Mouse (Mus musculus) thymus, postnatal 10 days (tissue): ENCODE data around the gene Dbnl.
A peak's percentile ranks its signal among the peaks of the same experiment; 100 is the strongest.

Source experiments
- DNase-seq, 2 experiments: peaks; one replicate each; pipeline ENCODE4 v3.0.0; 2021; ENCODE audit warnings: low spot score in 2 of 2

Dbnl gene

DNA sequence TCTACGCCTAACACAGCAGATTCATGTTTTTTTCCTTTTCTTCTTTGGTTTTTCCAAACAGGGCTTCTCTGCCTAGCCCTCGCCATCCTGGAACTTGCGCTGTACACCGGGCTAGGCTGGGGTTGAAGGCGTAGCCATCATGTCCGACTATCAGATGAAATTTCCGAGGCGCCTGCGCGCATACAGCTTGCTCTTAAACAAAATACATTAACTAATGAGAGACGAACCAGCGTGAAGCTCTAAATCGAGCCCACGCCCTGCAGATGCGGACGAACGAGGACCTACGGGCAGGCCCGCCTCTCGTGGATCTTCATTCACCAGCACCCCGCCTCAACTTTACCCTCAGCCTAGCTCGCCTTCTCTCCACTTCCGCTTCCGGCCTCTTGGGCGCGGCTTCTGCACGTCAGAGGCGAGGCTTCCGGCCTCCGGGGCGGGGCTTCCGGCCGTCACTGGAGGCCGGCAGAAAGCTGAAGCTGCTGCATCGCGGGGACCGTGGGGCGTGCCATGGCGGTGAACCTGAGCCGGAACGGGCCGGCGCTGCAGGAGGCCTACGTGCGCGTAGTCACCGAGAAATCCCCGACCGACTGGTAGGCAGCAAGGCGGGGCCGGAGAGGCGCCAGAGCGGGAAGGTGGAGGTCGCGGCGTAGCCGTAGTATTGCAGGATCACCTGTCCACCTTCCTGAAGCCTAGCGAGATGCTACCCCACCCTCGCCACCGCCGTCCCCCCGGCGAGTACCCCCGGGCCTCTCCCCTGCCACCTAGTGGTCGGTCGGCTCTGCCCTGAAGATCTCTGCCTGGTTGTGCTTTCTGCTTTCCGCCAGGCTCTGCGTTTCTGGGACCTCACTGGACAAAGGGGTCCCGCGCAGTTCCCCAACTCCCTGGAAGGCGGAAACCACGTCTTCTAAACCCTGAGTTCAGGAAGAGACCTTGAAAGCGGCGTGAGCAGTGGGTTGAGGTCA lies at the start of gene Dbnl:
TSS of gene Dbnl (plus strand) at position 433 of the 959 bp plus-strand sequence.
- DNase-seq = peak; percentile 95 to 96

DNA sequence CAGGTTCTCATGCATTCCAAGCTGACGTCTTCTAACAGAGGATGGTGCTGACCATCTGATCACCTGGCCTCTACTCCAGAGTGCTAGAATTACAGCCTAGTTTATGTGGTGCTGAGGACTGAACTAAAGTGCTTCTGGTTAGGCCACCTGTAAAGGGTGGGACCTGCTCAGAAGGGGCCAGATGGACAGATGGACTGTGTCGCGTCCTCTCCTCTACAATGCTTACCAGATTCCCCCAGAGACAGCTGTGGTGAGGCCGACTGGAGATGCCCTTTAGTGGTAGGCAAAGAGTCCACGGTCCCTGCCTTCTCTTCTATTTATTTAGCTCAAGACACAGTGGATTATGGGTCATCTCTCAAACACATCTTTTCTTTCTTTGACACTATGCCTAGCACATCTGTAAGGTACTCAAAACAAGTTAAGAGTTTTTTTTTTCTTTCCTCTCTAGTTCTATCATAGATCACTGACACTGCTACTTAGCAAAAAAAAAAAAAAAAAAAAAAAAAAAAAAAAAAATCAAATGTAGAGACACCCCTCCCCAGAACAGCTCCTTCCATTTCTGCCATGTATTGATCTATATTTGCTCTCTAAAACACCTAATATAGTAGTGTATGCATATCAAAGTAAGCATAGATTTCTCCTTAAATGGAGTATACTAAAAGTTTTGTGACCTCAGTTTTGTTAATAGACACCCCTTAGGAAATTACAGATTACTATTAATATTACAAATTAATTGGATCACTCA lies 49.2 kb upstream of the Dbnl start:
- no peak for DNase-seq

DNA sequence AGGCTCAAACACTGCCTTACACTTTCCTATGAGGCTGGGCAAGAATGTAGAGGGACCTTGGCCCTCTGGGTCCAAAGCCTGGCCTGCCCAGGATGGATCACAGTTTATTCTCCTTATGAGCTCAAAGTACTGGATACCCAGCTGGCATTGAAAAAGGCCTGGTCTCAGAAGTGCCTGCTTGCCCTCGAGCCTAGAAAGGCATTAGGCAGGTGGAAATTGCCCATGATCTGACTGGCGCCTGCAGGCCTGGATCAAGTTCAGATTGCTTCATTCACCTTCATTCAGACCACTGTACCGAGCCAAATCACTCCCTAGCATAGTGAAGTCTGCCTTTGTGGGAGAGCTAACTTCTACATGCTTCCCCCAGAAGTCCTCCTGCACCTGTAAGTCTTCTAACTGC lies 48.4 kb upstream of the Dbnl start:
- no peak for DNase-seq

DNA sequence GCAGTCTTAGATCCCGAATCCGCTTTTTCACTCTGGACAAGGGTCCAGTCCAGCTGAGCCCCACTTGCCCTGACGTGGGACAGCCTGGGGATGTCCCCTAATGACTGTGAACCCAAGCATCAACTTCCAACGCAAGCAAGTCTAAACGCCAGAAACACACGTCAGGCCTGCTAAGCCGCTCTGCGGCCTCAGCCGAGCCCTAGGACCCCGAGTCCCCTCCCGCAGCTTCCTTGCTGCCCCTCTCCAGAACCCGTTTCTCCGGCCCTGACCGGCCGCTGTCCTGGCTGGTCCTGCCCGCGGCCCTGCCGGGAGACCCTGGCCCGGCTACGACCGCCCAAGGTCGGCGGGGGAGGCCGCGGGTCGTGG lies 47.7 kb upstream of the Dbnl start:
- no peak for DNase-seq

DNA sequence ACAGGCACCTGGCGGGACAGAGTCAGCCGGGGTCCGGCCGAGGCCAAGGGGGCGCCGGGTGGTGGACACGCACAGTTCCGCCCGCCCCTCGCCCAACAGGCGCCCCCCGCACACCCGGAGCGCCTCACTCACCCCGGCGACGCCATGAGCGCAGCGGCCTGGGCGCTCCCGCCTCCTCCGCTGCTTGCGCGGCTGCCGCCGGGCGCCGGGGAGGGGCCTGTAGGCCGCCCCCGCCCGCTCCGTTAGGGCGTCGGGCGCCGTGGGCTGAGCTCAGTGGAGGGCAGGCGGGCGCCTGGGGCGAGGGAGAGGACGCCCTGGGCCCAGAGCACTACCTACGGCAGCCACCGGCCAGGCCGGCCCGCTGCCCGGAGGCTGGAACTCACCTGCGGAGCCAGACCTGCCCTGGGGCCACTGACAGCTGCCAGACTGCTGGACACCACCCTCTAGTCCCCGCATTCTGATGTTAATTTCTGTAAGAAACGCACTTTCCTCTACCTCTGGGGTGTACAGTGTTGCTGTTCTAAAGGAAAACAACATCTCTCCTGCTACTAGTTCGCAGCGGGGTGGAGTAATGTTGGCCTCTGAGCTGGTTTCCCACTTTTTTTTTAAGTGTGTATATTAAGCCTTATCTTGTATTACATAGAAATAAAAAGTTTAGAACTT lies 47.2 kb upstream of the Dbnl start:
- peak; percentile 66 to 78 for DNase-seq

DNA sequence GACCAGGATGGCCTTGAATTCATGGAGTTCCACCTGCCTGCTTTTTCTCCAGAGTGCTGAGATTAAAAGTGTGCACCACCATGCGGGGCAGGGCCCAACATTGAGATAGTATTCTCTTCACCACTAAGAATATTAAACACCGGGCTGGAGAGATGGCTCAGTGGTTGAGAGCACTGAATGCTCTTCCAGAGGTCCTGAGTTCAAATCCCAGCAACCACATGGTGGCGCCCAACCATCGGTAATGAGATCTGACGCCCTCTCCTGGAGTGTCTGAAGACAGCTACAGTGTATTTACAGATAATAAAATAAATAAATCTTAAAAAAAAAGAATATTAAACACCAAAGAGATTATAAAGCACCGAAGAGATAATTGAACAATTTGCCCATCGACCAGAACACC lies 46.2 kb upstream of the Dbnl start:
- DNase-seq = no peak

DNA sequence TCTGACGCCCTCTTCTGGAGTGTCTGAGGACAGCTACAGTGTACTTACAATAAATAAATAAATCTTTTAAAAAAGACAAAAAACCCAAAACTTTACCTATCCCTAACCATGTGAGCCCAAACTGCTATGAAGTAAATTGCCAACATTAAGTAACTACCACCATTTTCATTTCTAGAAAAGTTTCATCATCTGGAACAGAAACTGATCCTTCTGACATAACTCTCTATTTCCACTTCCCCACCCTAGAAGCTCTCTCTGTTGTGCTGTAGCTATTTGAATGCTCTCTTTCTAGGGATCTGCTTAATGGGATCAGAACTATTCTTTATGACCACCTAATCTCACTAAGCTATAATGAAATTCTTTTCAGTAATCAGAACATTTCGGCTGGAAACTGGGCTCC lies 43.3 kb upstream of the Dbnl start:
- no peak for DNase-seq

DNA sequence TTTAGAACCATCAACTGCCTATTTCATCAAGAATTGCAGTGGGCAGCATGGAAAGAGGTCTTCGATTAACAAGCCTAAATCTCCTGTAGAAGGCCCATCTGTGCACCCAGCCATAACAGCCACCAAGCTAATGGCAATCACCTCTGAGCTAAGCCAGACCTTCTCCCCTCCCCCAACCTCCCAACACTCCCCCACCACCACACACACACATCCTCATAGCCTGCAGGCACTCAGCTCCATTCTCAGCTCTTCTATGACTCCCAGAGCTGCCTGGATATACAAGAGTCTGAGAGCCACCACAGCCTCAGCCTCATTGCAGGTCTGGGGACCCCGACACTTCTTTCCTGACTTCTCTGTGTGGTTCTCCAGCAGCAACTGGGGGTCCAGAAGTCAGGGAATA lies 34.5 kb upstream of the Dbnl start:
- DNase-seq = no peak

DNA sequence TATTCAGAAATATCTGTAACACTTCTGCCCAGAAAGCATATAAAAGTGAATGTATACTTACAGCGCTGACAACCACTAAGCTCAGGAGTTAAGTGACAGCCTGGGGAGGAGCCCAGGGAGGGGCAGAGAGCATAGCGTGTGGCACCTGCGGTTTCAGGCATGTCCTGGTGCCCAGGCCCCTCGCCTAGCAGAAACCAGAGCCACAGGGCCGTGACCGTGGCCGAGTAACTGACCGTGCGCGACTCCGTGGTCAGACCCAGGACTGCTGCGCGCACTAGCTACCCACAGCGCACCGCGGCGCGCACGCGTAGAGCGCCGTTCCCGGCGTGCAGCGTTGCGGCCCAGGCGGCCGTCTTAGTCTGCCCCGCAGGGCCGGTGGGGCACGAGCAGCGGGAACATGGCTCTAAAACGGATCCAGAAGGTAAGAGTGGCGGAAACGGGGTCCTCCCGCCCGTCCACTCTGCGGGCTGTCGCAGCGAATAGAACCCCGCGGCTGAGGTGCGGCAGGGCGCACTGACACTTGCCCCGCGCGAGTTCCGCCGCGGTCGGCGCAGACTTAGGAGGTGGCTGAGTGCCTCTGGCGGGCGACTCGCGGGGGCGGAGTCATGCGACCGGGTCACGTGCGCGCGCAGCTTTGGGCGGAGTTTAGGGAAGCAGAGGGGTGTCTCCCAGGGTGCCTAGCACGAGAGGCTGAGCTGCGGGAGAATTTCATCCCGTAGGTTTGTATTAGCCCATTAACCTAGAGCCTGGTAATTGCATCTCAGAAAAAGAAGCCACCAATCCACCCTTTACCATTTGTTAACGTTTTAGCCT lies 26.3 kb upstream of the Dbnl start, which contains the start of gene Urgcp:
TSS of gene Urgcp (minus strand) at position 557 of the 813 bp plus-strand sequence.
- DNase-seq = peak; percentile 93 to 96

DNA sequence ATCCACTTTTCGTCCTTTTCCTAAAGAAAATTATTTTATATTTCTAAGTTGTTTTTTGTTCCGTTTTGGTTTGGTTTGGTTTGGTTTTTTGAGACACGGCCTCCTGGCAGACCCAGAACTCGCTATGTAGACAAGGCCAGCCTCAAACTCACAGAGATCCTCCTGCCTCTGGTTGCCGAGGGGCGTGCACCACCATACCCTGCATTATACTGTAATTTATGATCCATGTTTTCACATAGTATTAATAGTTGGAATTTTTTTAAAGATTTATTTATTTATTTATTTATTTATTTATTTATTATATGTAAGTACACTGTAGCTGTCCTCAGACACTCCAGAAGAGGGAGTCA lies 25.7 kb upstream of the Dbnl start:
- DNase-seq = no peak

DNA sequence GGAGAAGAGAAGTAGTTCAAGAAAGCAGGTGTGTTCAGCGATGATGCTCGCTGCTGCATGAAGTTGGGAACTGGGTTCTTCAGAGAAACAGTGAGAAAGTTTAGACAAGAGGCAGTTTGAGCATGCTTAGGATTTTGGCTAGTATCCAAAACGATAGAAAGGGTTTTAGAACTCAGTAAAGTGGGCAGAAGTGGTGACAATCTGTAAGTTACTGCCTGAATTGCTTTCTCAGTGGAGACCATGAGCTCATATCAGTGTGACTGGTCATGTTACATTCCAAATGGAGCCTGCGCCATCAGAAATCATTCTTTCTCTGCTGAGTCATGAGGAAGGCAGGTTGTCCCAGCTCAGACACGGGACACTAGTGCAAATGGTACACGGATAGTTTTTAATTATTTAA lies 22.3 kb upstream of the Dbnl start:
- no peak for DNase-seq

DNA sequence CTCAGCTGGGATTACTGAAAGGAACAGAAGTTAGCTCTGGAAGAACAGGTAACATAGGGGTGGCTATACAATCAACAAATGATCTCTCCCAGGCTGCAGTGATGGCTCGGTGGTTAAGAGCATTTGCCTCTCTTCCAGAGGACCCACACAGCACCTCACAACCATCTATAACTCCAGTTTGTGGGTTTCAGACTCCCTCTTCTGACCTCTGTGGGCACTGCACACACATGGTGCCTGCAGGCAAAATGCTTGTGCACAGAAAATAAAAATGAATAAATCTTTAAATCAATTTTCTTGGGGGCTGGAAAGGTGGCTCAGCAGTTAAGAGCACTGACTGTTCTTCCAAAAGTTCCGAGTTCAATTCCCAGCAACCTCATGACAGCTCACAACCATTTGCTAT lies 9.8 kb upstream of the Dbnl start:
- no peak for DNase-seq

DNA sequence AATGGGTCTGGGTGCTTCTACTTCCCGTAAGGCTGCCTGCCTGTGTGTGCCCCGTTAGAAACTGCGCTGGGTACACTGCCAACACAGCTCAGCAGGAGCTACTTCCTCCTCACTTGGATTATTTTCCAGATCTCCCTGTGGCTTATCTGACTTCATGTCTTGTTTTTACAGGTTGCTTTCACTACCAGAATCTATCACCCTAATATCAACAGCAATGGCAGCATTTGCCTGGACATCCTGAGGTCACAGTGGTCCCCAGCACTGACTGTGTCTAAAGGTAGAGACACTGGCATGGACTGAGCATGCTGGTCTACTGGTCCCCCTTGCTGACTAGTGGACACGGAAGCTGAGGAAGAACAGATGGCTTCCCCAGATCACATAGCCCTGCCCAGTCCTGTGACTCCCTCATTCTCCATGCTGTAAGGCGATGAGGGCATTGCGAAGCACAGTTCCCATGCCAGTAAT lies 8.2 kb upstream of the Dbnl start:
- DNase-seq = no peak

DNA sequence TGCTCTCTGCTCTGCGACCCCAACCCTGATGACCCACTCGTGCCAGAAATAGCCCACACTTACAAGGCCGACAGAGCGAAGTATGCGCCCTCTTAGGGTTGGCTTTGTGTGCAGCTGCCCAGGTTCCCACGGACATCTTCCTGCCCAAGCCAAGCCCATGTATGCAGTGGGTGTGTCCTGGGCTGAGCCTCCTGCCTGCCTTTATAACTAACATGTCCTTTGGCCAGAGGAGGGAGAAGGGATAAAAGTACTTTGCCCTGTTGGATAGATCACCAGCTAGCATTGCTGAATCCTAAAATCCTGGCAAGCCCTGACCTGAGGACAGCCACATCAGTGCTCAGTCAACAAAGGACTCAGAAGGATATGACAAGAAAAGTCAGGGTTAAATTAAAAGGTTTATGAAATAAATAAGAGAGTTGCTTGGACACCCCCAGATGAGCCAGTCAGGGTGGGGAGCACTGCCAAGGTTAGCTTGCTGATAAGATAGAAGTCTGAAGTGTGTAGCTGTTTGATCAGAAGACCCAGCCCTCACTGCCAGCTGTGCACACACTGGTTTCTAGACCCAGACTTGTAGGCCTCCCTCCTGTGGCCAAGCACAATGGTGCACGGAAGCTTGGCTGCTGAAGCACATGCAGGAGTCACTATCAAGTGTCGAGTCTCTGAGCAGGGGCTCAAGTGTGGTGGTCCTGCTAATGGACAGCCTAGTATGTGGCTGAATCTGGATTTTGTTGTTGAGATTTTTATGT lies 5.9 kb upstream of the Dbnl start:
- DNase-seq = no peak

DNA sequence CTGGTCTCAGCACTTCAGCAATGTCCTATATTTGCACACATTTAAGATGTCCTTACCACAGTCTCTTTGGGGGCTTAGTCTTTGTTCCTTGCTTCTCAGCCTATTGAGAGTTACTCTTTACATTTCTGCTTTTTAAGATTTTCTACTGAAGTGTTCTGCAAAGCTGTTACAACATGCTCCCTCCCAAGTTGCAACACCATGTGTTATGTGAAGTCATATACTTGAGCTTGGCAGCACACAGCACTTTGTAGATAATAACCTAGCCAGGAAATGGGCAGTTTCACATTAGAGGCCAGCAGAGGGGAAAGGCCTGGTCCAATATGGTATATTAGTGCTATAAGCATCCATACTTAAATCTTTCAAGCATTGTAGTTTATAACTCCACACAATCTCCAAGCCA lies 2.6 kb upstream of the Dbnl start:
- DNase-seq = no peak

DNA sequence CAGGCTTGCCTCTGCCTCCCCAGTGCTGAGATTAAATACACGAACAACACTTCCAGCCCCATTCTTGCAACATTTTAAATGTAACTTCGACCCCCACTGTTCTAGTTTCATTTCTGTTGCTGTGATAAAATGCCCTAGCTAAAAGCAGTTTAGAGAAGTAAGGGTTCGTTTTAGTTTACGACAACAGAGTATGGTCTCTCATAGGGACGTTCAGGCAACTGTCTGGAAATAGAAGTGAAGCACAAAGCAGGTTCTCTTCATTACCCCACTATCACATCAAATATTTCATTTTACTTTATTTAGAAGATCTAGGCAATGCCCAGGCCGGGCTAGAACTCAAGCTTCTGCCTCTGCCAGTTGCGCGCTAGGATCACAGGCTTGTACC lies 625 bp upstream of the Dbnl start:
- DNase-seq = no peak

DNA sequence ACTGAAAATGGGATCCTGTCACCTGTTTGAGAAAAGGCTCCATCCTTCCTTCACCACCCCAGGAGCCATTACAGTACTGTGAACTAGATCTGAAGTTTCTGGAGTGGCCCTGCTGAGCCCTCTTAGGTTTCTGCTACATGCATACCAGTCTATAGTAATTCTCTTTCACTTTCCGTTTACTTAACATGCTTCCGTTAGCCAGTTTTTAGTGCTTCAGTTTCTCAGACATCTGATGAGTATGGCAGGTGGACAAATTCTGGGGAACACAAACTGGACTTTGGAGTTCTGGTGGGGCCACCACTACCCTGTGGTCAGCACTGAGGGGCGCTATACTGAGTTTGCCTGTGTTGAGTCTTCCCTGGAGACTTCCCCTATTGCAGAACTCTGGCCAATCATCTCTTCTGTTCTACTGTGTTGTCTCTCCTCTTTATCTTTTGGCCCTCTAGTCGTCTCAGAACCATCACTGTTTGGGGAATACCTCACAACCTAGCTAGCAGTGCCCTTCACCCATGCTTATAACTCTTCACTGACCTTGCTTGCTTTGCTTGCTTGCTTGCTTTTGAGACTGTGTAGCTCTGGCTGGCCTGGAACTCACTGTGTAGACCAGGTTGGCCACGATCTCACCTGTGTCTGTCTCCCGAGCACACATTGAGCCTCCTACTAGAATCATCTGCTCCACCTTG lies 924 bp downstream of the Dbnl start:
- DNase-seq = no peak

DNA sequence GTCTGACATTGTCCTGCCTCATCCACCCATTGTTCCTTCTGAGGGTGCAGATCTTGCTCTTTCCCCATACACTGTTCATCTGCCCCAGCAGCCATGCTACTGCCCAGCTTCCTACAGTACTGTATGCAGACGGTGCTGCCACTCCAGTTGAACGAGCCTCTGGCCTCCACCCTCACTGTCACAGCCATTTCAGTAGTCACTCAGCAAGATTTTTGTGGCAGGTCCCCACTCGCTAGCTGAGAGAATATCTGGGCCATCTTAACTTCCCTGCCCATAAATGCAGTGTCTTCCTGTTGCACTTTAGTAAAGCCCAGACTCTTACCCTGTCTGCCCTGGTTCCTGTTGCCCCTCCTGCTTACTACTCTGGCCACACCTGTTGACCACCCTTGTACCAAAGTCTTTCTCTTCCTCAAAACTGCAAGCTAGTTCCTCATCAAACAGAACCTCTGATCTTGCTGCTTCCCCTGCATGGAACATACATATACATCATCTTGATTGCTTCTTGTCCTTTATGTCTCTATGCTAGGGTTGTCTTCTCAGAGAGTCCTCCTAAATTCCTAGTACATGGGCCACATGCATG lies 1.6 kb downstream of the Dbnl start:
- DNase-seq = no peak

DNA sequence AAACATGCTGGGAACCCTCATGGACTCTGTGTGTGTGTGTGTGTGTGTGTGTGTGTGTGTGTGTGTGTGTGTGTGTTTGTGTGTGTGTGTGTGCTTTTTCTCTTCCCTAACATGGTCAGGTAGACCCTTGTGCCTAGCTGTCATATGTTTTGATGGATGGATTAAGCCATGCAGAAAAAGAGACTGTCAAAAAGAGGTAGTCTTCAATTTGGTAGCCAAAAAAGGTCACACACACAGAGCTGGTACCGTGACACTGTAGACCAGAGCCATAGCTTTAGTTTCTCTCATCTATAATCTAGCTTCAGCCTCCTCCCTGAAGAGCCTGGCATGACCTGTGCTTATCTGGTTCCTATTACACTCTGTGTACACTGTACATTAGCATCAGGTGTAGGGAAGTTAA lies 2.1 kb downstream of the Dbnl start:
- no peak for DNase-seq

DNA sequence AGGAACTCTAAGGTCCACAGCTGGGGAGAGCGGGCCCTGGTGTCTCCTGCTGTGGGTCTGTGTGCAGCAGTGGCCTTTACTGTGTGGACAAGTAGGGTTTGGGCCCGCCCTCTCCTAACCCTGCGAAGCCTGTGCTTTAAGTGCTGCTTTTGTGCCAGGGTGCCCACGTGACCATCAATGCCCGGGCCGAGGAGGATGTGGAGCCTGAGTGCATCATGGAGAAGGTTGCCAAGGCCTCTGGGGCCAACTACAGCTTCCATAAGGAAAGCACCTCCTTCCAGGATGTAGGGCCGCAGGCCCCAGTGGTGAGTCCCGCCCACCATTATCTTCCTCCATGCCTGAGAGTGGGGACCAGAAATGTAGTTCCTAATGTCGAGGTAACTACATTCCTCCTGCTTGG lies 7.0 kb downstream of the Dbnl start:
- DNase-seq = no peak
